Mouse (Mus musculus) frontal cortex, postnatal 10 days (tissue): ENCODE data around the gene Sap30l.
"Not testable (repeated sequence)": the region's sequence is repeated elsewhere in the genome, so short reads cannot be mapped to it uniquely, and the experiment has no call there.

Experiments
- DNase-seq, 2 experiments: peaks; one replicate each; pipeline ENCODE4 v3.0.0; 2022; ENCODE audit warnings: low spot score in 2 of 2, mixed read lengths in 1 of 2

Gene Sap30l

GRCm38 (mm10) chr11:57799456-57799855, 2.0 kb upstream of the Sap30l start:
- DNase-seq: no peak

GRCm38 (mm10) chr11:57800266-57800951, 1.0 kb upstream of the Sap30l start:
- DNase-seq: no peak

- peak; percentile 34 to 60 for DNase-seq
Measured at GRCm38 (mm10) chr11:57801766-57802510, 501 bp downstream of the Sap30l start.

GRCm38 (mm10) chr11:57802511-57802870, 1.1 kb downstream of the Sap30l start:
- no peak for DNase-seq

- no peak for DNase-seq
Measured at GRCm38 (mm10) chr11:57805047-57805446, 3.6 kb downstream of the Sap30l start.

- DNase-seq: no peak
Measured at GRCm38 (mm10) chr11:57809017-57809731, 7.7 kb downstream of the Sap30l start.

- DNase-seq: no peak
Measured at GRCm38 (mm10) chr11:57809732-57810098, 8.3 kb downstream of the Sap30l start.

GRCm38 (mm10) chr11:57811006-57811405, 9.6 kb downstream of the Sap30l start:
- DNase-seq: no peak

GRCm38 (mm10) chr11:57812212-57812611, 10.8 kb downstream of the Sap30l start:
- no peak for DNase-seq

GRCm38 (mm10) chr11:57813641-57814040, 12.2 kb downstream of the Sap30l start:
- DNase-seq: no peak

- DNase-seq: no peak
Measured at GRCm38 (mm10) chr11:57818189-57818588, 16.8 kb downstream of the Sap30l start.

GRCm38 (mm10) chr11:57819999-57820581, 18.7 kb downstream of the Sap30l start:
- DNase-seq: peak; percentile 59 to 64

- not testable (repeated sequence) for DNase-seq
Measured at GRCm38 (mm10) chr11:57823159-57823558, 21.7 kb downstream of the Sap30l start.

- no peak for DNase-seq
Measured at GRCm38 (mm10) chr11:57823714-57824113, 22.3 kb downstream of the Sap30l start.

GRCm38 (mm10) chr11:57825234-57825633, 23.8 kb downstream of the Sap30l start:
- not testable (repeated sequence) for DNase-seq

- DNase-seq: no peak
Measured at GRCm38 (mm10) chr11:57827048-57827914, 25.8 kb downstream of the Sap30l start.

GRCm38 (mm10) chr11:57827915-57828545, 26.6 kb downstream of the Sap30l start:
- DNase-seq: no peak

- DNase-seq: no peak
Measured at GRCm38 (mm10) chr11:57828955-57829870, 27.8 kb downstream of the Sap30l start.

- no peak for DNase-seq
Measured at GRCm38 (mm10) chr11:57829871-57830775, 28.7 kb downstream of the Sap30l start.
